ENCODE assay signal across 7 mouse cellular contexts in the genomic region with DNA sequence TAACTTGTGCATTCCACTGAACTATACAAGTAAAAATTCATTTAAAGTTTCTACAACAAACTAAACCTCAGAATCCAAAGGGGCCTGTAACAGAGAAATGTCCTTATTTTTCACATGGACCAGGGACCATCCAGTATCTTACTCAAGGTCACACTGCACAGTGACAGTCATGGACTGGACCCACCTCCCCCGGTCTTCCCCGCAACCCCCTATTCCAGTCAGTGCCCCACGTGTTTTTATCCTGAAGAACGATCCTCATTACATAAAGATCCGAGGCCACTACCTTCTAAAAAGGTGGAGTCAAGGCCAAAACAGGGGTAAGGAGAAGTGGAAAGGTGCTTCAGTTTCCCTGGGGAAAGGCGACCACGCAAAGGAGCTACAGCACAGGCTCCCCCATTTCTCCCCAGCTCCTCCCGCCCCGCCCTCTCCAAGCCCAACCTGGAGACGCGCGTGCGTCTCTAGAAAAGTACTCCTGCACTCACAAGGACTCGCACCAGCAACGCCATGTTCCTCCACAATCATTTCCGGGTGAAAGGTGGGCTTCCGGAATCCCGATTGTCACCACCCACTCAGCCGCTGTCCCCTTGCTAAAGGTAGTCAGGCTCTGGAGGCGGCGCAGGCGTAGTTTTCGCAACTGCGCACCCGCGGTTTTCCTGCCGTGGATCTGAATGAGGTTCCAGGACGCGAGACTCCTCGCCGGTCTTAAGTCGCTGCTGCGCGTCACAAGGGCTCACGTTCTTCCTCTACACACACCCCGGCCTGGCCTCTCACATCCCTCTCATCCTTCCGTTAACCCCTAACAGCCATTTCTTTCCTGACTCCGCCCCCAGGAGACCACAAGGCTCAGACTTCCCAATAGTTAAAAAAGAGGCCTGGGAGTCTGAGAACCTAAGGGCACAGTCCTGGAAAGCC. TPM values are rescaled to one million over a fixed set of nuclear protein-coding genes. Genes with fewer than 3 reads are reported as not detected.
DNase-seq lines count a peak whose midpoint lies in the region; ATAC-seq and TF ChIP-seq lines count a peak whose summit lies in the region.

Gene Uqcc1, minus strand, starts transcription at position 780 of the 912 bp plus-strand sequence.

- H3K9me3 ChIP-seq in intestine, postnatal 0 days (ENCODE audit: control insufficient read depth): no peaks in the 10 kb centered on the region
- H3K9me3 ChIP-seq in midbrain, embryonic 12.5 days: no peaks in the 10 kb centered on the region

- peak; percentile 43 for TF ChIP-seq POLR2A in small intestine, adult 2 months (IDR thresholded peaks at IDR 0.05; ENCODE audit: low read depth, low read length)

- H3K27ac ChIP-seq in intestine, postnatal 0 days (ENCODE audit: low read depth, low read length): peak within 1 kb of the TSS; percentile 67
- H3K27ac ChIP-seq in midbrain, embryonic 12.5 days (replicated peaks): peak within 1 kb of the TSS; percentile 86
- H3K27ac ChIP-seq in small intestine, adult 2 months (ENCODE audit: insufficient read depth, low read depth, low read length): peak within 1 kb of the TSS; percentile 46

- DNase-seq in adrenal gland, adult 8-10 months: peak; percentile 94
- DNase-seq in embryo, embryonic 9.5 days (ENCODE audit: extremely low spot score): peak; percentile 94
- DNase-seq in gonadal fat pad, adult 2 months (ENCODE audit: low read depth): no peak
- DNase-seq in left cerebral cortex, postnatal 4 days: peak; percentile 91

- under 1% methylated on average over 38 of the region's 38 CpGs for WGBS in intestine, postnatal 0 days
- WGBS in midbrain, embryonic 12.5 days: 1% methylated on average over 38 of the region's 38 CpGs
- under 1% methylated on average over 38 of the region's 38 CpGs for WGBS in small intestine, adult 2 months

- peak within 1 kb of the TSS; percentile 38 for H3K9ac ChIP-seq in intestine, postnatal 0 days (ENCODE audit: low read depth, low read length)
- peak within 1 kb of the TSS; percentile 57 for H3K9ac ChIP-seq in midbrain, embryonic 12.5 days (replicated peaks)

- H3K27me3 ChIP-seq in intestine, postnatal 0 days (replicated peaks; ENCODE audit: control insufficient read depth, insufficient read depth, low read length): no peaks in the 10 kb centered on the region
- H3K27me3 ChIP-seq in midbrain, embryonic 12.5 days: no peaks in the 10 kb centered on the region
- H3K27me3 ChIP-seq in small intestine, adult 2 months (ENCODE audit: control insufficient read depth, insufficient read depth, low read length): no peaks in the 10 kb centered on the region

- H3K4me2 ChIP-seq in intestine, postnatal 0 days (replicated peaks; ENCODE audit: low read depth): peak within 1 kb of the TSS; percentile 66
- peak within 1 kb of the TSS; percentile 82 for H3K4me2 ChIP-seq in midbrain, embryonic 12.5 days (replicated peaks)

- ATAC-seq in intestine, postnatal 0 days: peak; percentile 88
- peak; percentile 94 for ATAC-seq in midbrain, embryonic 12.5 days (ENCODE audit: low FRiP score, low read depth)

- H3K36me3 ChIP-seq in intestine, postnatal 0 days (ENCODE audit: control insufficient read depth, insufficient read depth): no peaks in the 10 kb centered on the region
- no peaks in the 10 kb centered on the region for H3K36me3 ChIP-seq in midbrain, embryonic 12.5 days
- no peaks in the 10 kb centered on the region for H3K36me3 ChIP-seq in small intestine, adult 2 months (ENCODE audit: control insufficient read depth, insufficient read depth, low read length)

- peak within 1 kb of the TSS; percentile 48 for H3K4me3 ChIP-seq in intestine, postnatal 0 days (ENCODE audit: low read depth, low read length)
- peak within 1 kb of the TSS; percentile 68 for H3K4me3 ChIP-seq in midbrain, embryonic 12.5 days
- H3K4me3 ChIP-seq in small intestine, adult 2 months (ENCODE audit: low read depth, low read length): peak within 1 kb of the TSS; percentile 73

- intact Hi-C loops in left cerebral cortex, postnatal 4 days (cut with DNase I): no loop called here

- TF ChIP-seq CTCF in intestine, postnatal 0 days (IDR thresholded peaks at IDR 0.05; ENCODE audit: low read depth): no peak
- TF ChIP-seq CTCF in small intestine, adult 2 months (IDR thresholded peaks at IDR 0.05; ENCODE audit: extremely low read depth, insufficient read length, insufficient replicate concordance, low read depth, low read length): no peak

- peaks cover 9% of the 10 kb centered on the region; the same call in 1 of the 2 replicates for H3K4me1 ChIP-seq in intestine, postnatal 0 days (replicated peaks; ENCODE audit: control insufficient read depth, insufficient read depth, low read length)
- H3K4me1 ChIP-seq in midbrain, embryonic 12.5 days: peaks cover 16% of the 10 kb centered on the region
- no peaks in the 10 kb centered on the region; the same call in 1 of the 2 replicates for H3K4me1 ChIP-seq in small intestine, adult 2 months (ENCODE audit: control insufficient read depth, insufficient read depth, insufficient read length, low read length)

RNA-seq across cellular contexts. Expression of gene Uqcc1, which starts in this region (rescaled TPM):
- total RNA-seq in adrenal gland, adult 8-10 months (2022): 100 to 1,000 TPM; 123 to 147 (median 135) TPM
- 31.7 and 36.7 TPM in 2 replicates for polyA plus RNA-seq in gonadal fat pad, adult 2 months (2012; rRNA removed)
- 39.5 and 40.4 TPM in 2 replicates for polyA plus RNA-seq in intestine, postnatal 0 days (2015; fragmentation: Nextera tagmentation; extraction: Ambion mirVana)
- 10 to 100 TPM; 42.3 to 43.7 TPM for total RNA-seq in left cerebral cortex, postnatal 4 days (2021)
- polyA plus RNA-seq in midbrain, embryonic 12.5 days (2016; fragmentation: Nextera tagmentation; extraction: Ambion mirVana): 73.7 and 87.6 TPM in 2 replicates
- polyA plus RNA-seq in small intestine, adult 2 months (2012; rRNA removed): 9.0 and 9.6 TPM in 2 replicates
